Mouse (Mus musculus) brain, adult 2 months (tissue): ENCODE data around the gene Ppp4r2.
A peak's percentile ranks its signal among the peaks of the same experiment; 100 is the strongest.

Source experiments
- DNase-seq: peaks from one replicate; pipeline ENCODE4 v3.0.0; 2011; ENCODE audit warnings: low read depth, low spot score

Ppp4r2 gene

GRCm38 (mm10) chr6:100833355-100833754 is at the start of gene Ppp4r2:
Gene Ppp4r2 (plus strand): TSS chr6:100833622.
- DNase-seq, result peak; percentile 96

GRCm38 (mm10) chr6:100787726-100788125 is 45.7 kb upstream of the Ppp4r2 start:
- DNase-seq, result no peak

DNA sequence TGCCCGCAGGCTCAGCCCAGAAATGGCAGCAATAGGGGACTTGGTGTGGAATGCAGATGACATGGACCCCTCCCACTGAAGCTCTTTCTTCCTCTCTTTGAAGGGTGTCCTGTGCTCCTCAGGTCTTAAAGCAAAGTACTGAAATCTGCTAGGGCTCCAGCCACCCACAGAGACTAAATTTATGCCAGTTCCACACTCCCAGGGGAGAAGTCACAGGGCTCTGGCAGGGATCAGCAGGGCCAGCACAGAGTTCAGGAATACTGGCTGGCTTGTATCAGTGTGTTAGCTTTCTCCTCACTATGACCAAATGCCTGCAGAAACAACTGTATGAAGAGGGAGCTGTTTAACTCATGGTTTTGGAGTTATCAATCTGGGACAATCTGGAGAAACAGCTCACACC is 44.3 kb upstream of the Ppp4r2 start:
- no peak for DNase-seq

GRCm38 (mm10) chr6:100792055-100792659 is 41.3 kb upstream of the Ppp4r2 start:
- DNase-seq, result no peak

DNA sequence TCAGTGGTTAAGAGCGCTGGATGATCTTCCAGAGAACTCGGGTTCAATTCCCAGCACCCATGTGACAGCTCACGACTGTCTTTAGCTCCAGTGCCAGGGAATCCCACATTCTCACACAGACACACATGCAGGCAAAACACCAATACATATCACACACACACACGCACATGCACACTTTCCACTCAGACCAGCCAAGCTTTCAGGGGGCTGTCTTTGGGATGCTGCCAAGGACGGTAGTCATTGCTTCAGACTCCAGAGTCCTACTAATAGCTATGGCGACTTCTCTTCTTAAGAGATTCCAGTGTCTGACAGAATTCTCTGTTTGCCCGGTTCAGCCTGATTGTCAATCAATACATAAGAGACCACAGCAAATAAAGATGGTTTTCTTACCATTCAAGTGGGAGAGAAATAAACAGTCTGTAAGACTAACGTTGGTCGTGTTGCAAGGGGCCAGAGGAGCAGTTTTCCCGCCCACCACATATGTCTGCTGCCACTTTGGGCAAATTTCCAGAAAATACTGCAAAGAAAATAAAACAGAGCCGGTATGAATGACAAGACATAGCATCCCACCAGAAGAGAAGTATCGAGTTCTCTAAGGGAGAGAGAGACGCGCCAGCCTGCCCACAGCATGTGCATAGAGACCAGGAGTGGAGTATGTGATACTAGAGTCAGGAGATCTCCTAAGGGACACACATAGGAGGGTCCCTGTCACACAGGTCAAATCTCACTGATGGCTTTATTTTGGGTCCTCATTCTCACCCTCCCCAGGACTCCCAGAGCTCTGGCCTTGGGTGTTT is 40.3 kb upstream of the Ppp4r2 start:
- no peak for DNase-seq

GRCm38 (mm10) chr6:100795797-100796196 is 37.6 kb upstream of the Ppp4r2 start:
- no peak for DNase-seq

DNA sequence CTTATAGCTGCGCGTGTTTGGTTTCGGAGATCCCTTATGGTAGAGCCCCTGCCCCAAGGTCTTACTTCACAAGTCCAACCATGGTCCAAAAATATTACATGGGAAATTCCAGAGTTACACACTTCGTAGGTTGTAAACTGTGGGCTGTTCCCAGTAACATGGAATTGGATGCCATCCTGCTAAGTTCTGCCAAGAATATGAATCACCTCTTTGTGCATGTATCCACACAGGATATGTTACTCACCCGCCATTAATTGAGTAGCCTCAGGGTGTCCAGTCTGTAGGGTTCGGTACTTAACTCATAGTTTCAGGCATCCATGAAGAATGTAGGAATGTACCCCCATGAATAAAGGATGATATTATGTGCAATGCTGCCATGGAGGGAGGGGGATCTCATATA is 34.1 kb upstream of the Ppp4r2 start:
- DNase-seq, result peak; percentile 31

DNA sequence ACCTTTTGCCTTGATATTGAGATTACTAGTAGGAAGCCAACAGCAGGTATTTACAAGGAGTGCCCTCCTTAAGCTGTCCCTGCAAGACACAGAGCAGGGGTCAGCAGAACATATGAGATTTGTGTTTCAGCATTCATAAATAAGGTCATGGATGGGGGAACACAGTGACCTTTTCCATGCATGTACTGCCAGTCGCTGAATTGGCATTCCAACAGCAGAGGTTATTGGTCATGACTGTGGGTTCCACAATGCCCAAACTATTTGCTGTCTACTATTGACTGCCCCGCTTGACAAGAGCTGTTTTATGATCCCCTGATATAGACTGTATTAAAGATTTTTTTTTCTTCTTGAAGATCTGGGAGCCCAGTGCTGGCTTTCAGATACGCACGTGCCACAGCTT is 33.7 kb upstream of the Ppp4r2 start:
- DNase-seq, result no peak

DNA sequence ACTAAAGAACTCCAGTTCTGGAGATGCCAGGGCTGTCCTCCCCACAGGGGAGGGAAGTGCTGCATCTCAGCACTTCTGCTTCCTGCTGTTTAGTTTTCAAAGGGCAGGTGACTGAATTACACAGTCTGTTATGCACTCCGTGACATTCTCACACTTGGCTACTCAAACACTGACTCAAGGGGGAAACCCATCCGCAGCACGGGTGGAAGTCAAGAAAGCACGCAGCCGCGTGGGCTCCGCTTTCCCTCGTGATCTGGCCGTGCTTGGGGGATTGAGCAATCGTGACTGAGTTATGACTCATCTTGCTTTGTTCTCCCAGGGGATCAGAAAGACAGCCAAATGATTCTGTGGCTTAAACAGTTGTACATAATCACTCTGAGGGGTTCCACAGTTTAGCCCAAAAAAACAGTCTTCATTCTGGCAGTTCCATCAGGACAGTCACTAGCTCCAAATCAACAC is 32.9 kb upstream of the Ppp4r2 start:
- DNase-seq, result peak; percentile 87

GRCm38 (mm10) chr6:100802381-100803083 is 30.9 kb upstream of the Ppp4r2 start:
- DNase-seq, result no peak

DNA sequence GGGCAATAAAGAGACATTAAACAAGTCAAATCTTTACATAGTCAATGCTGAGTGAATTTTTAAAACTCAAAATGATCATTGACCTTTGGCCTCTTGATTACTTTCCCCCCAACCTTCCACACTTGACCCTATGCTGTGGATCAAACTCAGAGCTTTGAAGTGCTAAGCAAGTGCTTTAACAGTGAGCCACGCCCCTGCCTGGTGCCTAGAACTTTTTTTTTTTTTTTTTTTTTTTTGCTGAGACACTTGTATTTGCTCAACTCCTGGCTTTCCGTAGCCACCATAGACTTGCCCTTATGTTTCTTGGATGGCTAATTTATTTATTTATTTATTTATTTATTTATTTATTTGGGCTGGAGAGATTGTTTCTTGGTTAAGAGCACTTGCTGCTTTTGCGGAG is 30.2 kb upstream of the Ppp4r2 start:
- no peak for DNase-seq

DNA sequence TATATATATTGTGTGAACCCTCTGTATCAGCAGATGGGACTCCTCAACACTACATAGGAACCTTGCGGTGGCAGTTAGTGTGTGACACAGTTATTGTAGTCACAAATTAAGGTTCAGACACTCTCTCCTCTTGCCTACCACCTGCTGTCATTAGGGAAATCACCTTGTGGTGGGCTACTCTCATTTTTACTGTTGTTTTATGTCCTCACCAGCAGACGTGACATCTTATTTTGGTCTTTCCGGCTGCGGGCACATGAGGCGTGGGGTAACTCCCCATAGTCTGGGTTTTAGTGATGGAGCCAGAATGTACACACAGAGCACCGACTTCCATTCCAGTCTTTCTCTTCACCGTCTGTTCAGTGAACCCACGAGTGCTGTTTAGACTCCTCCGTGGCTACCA is 26.2 kb upstream of the Ppp4r2 start:
- no peak for DNase-seq

DNA sequence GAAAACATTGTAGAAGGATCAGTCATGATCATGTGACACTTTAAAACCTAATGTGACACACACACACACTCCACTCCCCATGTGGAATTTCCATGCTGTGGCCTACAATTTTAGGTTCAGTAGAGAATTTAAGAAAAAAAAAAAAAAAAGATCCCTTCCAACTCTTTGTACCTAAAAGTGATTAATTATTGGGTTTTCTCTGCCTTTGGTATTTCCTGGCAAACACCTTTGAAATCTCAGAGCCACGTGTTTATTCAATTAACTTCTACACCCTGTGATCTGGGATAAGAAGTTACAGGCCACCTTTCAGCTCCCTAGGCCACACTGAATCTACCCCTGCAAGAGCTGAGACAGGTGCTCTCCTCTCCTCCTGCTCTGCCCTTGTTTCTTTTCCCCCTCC is 25.7 kb upstream of the Ppp4r2 start:
- no peak for DNase-seq

- no peak for DNase-seq
Measured at GRCm38 (mm10) chr6:100808221-100808778, 25.1 kb upstream of the Ppp4r2 start.

GRCm38 (mm10) chr6:100810117-100810516 is 23.3 kb upstream of the Ppp4r2 start:
- DNase-seq, result no peak

DNA sequence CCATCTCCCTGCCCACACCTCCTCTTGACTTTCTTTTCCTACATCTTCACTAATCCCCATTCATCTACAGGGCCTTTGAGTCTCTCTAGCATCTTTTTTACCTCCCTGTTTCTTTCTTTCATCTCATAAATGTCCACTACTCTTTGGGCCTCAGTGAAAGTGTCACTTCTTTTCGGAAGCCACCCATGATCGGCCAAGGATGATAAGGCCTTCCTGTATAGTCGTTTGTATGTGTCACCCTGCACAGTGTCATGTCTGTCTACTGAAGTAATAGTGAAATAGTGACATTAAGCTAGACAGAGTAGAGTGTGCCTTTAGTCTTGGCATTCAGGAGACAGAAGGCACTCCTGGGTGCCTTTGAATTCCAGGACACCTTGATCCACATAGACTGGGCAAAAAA is 21.7 kb upstream of the Ppp4r2 start:
- DNase-seq, result no peak

DNA sequence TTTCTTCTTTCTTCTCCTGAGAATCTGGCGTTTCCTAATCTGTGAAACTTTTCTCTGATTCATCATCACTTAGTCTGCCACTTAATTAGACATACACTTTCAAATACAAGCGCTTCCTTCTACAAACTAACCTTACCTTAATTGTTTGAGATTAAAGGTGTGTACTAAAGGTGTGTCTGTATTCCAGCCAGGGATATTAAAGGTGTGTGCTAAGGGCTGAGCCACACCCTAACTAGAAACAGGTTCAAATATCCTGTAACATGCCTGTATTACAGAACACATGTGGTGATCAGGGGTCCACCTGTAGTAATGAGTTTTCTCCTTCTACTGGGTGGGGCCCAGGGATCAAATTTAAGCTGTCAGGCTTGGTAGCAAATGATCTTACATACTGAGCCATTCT is 12.1 kb upstream of the Ppp4r2 start:
- DNase-seq, result no peak

GRCm38 (mm10) chr6:100823356-100823755 is 10.1 kb upstream of the Ppp4r2 start:
- no peak for DNase-seq

- DNase-seq, result no peak
Measured at GRCm38 (mm10) chr6:100824381-100824965, 8.9 kb upstream of the Ppp4r2 start.

DNA sequence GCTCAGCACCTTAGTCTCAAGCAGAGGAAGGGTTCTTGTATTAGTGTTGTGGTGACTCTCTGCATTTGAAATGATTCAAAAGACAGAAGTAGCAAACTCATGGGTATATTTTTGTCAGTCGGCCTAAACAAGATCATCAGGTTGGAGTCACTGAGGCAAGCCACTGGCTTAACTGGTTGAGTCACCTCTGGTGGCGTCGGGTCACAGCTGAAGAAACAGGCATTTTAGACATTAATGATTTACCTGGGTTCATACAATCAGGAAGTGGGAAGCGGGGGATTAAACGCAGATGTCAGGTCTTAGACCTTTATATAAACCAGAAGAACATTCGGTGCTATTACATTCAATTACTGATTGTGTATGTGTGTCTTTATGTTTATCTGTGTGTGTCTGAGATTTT is 7.4 kb upstream of the Ppp4r2 start:
- no peak for DNase-seq

GRCm38 (mm10) chr6:100828565-100828964 is 4.9 kb upstream of the Ppp4r2 start:
- DNase-seq, result no peak

DNA sequence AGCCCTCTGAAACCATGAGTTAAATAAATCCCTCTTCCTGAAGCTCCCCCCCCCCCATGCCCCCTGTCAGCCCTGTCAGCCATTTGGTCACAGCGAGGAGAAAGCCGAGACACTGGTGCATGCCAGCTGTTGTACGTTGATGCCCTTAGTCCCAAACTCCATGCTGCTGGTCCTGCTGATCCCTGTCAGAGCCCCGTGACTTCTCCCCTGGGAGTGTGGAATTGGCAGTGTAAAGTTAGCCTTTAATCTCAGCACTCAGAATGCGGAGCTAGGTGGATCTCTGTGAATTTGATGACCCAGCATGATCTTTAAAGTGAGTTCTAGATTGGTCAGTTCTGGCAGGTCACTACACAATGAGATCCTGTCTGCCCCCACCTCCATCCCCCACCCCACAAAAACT is 3.7 kb upstream of the Ppp4r2 start:
- no peak for DNase-seq
